Mouse (Mus musculus) lung, adult 2 months (tissue): Measurements from ENCODE around the gene Wnt5a. TPM values are rescaled to one million over a fixed set of nuclear protein-coding genes. Genes with fewer than 3 reads are reported as not detected.

Experiments used
- DNase-seq: peaks from one replicate; pipeline ENCODE4 v3.0.0; 2022
- H3K4me1 ChIP-seq: fragments of 200-500 bp; 2 replicates; pipeline ENCODE4 v1.6.1; 2011; ENCODE audit warnings: low read length; ENCODE audit not compliant: control insufficient read depth, insufficient read depth
- H3K4me3 ChIP-seq: fragments of 200-500 bp; replicated peaks from 2 replicates; pipeline ENCODE3; 2011; ENCODE audit warnings: low read depth, mild to moderate bottlenecking, control low read depth, low read length; ENCODE audit errors: extremely low read depth
- CTCF ChIP-seq: fragments of 200-500 bp; IDR thresholded peaks from 2 replicates; pipeline ENCODE4 v1.5.1; 2011; ENCODE audit warnings: mild to moderate bottlenecking, low read length, control low read depth; ENCODE audit not compliant: insufficient read depth
- POLR2A ChIP-seq: fragments of 200-500 bp; IDR thresholded peaks from 2 replicates; pipeline ENCODE4 v1.6.1; 2011; ENCODE audit warnings: low read depth, mild to moderate bottlenecking, control low read depth, low read length, borderline replicate concordance; ENCODE audit errors: extremely low read depth
- WGBS: fragments of 180-500 bp; shearing (Covaris S2); methylation state at CpG from one replicate; pipeline ENCODE4 v1.1.7; 2018; 5-methylcytosine and 5-hydroxymethylcytosine counted together
- polyA plus RNA-seq: library from polyadenylated mRNA; depleted of rRNA; stranded (reverse); fragments of >200 nt; gene quantifications from 2 replicates; pipeline ENCODE4 v1.2.3, GENCODE M21; 2012; rRNA removed

The Wnt5a gene
- 5.7 and 6.9 TPM in 2 replicates for polyA plus RNA-seq

DNA sequence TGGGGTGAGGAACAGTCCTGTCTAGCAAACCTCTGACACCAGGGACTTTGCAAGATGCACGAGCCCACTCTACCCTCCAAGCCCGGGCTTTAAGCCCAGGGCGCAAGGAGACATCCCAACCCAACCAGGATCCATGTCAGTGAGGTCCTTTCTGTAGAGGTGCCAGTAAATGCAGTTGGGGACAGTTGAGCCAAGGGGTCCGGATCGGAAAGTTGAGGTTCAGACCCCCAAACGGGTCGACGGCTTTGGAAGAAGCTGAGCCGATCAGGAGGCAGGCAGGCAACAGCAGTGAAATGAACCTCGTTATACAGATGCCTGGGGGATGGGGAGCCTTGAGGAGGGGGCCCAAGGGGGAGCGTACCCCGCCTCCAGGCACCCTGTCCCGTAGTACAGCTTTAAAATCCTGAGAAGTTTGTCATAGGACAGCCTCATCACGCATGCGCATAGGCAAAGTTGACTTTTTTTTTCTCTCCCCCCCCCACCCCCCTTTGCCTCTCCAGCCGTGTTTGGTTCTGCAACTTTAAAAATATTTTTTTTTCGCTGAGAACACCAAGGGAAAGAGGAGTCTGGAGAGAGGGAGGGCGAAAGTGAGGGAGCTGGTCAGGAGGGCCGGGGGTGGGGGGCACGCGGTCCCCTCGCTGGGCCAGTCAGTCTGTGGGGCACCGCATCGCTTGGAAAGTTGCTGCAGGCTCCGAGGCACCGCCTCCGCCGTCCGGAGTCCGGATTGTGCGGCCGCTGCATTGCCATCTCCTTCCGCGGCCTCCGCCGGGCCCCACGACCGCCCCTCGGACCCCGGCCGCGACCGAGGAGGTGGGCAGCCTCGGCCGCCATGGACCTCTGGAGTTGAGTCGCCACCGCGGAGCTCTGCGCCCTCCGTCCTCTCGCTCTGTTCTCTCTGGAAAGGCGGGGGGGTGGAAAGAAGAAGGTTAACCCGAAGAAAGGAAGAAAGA is at the start of gene Wnt5a:
Gene Wnt5a (plus strand): TSS at position 650 of the 950 bp plus-strand sequence.
- WGBS = 2% methylated on average over 50 of the region's 53 CpGs
- TF ChIP-seq CTCF (no peak), POLR2A (no peak)
- no peaks in the 10 kb centered on the region; the same call in 1 of the 2 replicates for H3K4me1 ChIP-seq
- peak within 1 kb of the TSS; percentile 70 for H3K4me3 ChIP-seq
- peak; percentile 8 for DNase-seq

DNA sequence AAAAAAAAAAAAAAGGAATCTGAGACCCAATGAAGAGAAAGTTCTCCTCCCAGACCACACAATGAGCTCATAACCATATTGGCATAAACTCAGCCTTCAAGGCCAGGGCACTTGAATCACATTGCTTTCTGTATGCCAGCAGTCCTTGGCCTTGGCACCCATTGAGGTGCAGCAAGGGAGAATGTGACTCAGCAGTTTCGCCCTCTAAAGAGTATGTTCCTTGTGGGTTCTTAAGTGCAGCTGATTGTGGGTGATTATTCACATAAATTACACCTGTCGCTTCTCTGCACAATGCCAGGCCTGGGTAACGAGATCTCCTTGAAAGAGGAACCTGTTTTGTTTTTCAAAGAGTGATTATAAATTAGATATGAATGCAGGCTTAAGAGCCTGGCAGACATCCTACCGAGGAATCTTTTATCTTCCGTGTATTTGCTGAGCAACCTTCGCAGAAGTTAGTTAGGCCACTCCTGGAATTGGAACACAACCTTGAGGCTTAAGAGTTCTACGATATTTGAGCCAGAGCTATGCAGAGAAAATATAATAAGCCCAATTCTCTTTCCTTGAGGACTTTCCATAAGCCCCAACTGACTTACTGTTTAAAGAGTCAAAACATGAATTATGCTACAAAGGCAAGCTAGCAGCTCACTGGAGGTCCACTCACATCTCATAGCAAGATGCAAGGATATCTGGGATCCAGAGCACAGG is 48.0 kb upstream of the Wnt5a start:
- H3K4me1 ChIP-seq = peaks cover 3% of the 10 kb centered on the region; the same call in 1 of the 2 replicates

DNA sequence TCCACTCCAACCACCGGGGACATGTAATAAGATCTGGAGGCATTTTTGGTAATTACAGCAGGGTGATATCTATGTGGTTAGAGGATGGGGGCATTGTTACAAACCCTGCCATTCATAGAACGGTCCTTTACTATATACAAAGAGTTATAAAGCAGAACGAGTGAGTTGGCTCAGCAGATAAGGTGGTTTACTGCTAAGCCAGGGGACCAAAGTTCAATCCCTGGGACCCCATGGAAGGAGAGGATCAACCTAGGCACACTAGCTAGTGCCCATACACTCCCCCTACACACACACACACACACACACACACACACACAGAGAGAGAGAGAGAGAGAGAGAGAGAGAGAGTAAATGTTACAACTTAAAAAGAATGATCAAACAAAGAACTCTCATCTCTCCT is 47.1 kb upstream of the Wnt5a start:
- WGBS = 71% methylated on average over 3 of the region's 3 CpGs

More for the DNA sequence above, 48.0 kb upstream of the Wnt5a start:
- H3K4me3 ChIP-seq = no peak overlapping the region
- no peak for DNase-seq
- 54% methylated on average over 7 of the region's 7 CpGs for WGBS
- TF ChIP-seq POLR2A (no peak), CTCF (no peak)

GRCm38 (mm10) chr14:28467956-28468355 is 36.6 kb upstream of the Wnt5a start:
- WGBS = 52% methylated on average over 5 of the region's 5 CpGs
- no peak overlapping the region for H3K4me3 ChIP-seq
- no peak for TF ChIP-seq CTCF
- TF ChIP-seq POLR2A = no peak
- no peaks in the 10 kb centered on the region for H3K4me1 ChIP-seq
- DNase-seq = no peak

More for the DNA sequence above, 47.1 kb upstream of the Wnt5a start:
- peaks cover 3% of the 10 kb centered on the region; the same call in 1 of the 2 replicates for H3K4me1 ChIP-seq
- TF ChIP-seq CTCF = no peak
- TF ChIP-seq POLR2A = no peak
- H3K4me3 ChIP-seq = no peak overlapping the region
- DNase-seq = no peak

DNA sequence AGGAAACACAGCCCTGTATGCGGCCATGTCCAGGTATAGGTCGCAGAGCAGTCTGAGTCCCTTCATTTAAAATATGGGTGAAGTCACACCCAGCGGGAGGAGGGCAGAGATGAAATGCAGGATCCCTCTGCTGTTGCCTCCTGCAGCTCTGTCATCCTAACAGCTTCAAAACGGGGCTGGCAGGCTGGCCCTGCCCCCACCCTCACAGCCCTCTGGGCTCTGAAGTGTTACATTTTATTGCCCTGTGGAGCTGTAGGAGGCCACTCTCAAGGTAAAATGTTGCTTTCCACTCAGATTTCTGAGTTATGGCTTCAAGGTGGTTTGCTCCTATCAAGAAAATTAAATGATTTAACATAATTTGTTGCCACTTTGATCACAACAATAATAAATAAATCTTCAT is 34.9 kb upstream of the Wnt5a start:
- Histone ChIP-seq H3K4me1 (no peaks in the 10 kb centered on the region), H3K4me3 (no peak overlapping the region)
- WGBS = 53% methylated on average over 4 of the region's 4 CpGs
- no peak for TF ChIP-seq CTCF
- TF ChIP-seq POLR2A = no peak
- DNase-seq = no peak

DNA sequence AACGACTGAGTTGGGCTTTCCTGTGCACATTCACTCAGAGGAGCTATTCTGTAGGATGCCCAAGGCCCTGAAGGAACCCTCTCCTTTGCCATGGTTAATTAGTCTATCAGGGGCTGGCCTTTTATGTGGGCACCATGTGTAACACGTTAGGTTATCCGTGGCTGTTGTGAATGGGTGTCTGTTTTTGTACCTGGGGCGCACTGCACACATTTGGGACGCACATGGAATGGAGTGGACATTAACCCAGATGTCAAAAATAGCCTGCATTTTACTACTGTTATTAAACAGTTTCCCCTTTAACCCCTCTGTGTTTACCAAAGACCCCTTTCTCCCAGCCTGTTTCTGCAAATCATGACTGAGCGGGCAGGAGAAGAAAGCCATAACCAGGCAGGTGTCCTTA is 34.3 kb upstream of the Wnt5a start:
- no peaks in the 10 kb centered on the region for H3K4me1 ChIP-seq
- TF ChIP-seq POLR2A (no peak), CTCF (no peak)
- WGBS = 81% methylated on average over 6 of the region's 6 CpGs
- DNase-seq = no peak
- no peak overlapping the region for H3K4me3 ChIP-seq

DNA sequence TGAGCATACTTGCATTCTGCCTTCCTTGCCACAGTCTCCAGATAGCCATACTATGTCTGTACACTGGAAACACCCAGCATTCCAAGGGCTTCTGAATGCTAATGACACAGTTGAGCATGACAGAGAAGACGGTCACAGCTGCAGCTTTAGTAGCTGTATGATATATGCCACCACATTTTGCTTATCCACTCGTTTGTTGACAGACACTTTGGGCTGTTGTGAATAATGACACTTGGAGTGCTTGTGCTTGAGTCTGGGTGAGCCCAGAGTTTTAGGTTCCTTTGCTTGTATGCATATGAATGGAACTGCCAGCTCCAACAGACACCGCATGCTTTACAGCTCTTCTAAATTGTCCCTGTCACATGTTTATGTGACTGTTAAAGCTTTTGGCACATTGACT is 29.5 kb upstream of the Wnt5a start:
- no peak for DNase-seq
- H3K4me3 ChIP-seq = no peak overlapping the region
- 60% methylated on average over 3 of the region's 3 CpGs for WGBS
- TF ChIP-seq CTCF (no peak), POLR2A (no peak)
- H3K4me1 ChIP-seq = no peaks in the 10 kb centered on the region

- no peaks in the 10 kb centered on the region for H3K4me1 ChIP-seq
- TF ChIP-seq CTCF (no peak), POLR2A (no peak)
- WGBS = 39% methylated on average over 7 of the region's 7 CpGs
Measured at GRCm38 (mm10) chr14:28475421-28475820, 29.1 kb upstream of the Wnt5a start.

DNA sequence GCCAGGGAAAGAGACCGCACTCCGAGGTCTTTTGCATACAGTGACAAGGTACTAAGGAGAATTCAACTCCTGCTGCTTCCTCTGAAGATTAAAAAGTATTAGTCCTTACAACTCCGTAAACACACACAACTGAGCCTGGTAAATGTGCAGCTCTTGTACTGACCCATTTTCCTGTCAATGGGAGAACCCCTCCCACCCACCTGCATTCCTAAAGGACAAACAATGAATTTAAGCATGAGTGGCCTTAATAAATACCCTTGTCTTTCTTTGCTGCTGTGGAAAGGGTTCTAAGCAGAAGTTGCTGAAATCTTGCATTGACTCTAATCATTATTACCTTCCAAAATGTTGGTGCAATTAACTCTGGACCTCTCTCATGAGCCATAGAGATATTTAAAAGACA is 27.8 kb upstream of the Wnt5a start:
- WGBS = 67% methylated on average over 3 of the region's 3 CpGs
- no peak overlapping the region for H3K4me3 ChIP-seq
- H3K4me1 ChIP-seq = no peaks in the 10 kb centered on the region
- no peak for DNase-seq
- TF ChIP-seq POLR2A (no peak), CTCF (no peak)

More at GRCm38 (mm10) chr14:28475421-28475820, 29.1 kb upstream of the Wnt5a start:
- no peak for DNase-seq
- H3K4me3 ChIP-seq = no peak overlapping the region
